Mouse (Mus musculus): Measurements from ENCODE around the gene Slc10a7. TPM values are rescaled to one million over a fixed set of nuclear protein-coding genes. Genes with fewer than 3 reads are reported as not detected.

Gene Slc10a7
- polyA plus RNA-seq, 2 experiments, result 13.1 to 20.9 TPM

DNA sequence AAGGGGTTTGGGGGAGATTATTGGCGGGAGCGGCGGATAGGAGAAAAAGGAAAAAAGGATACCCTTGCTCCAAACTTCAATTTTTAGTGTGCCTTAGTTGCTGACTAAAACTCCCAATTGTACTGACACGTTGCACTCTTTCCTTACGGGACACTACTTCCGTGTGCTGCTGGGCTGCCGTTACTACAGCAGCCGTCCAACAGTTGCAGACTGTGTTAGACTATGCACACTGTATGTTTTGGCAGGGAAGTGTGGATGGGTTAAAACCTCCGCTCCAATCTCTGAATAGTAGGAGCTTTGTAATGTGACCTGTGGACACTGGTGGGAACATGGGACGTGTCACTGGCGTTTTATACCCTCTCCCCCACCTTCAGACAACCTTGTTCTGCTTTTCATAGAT is 948 bp downstream of the Slc10a7 start:
- Histone ChIP-seq H3K9me3 (ENCODE audit: control insufficient read depth, low read length) (no peaks in the 10 kb centered on the region), H3K4me3 (replicated peaks; ENCODE audit: low read length) (peak overlapping the region; percentile 93), H3K4me2 (replicated peaks; ENCODE audit: low read depth, low read length, severe bottlenecking) (peak overlapping the region; percentile 82), H3K36me3 (ENCODE audit: control insufficient read depth, insufficient read depth, low read length) (peaks cover 7% of the 10 kb centered on the region), H3K4me1 (ENCODE audit: control insufficient read depth, insufficient read depth, low read length) (peaks cover 15% of the 10 kb centered on the region), H3K9ac (ENCODE audit: low read depth, low read length, severe bottlenecking) (peak overlapping the region; percentile 99), H3K27ac (replicated peaks; ENCODE audit: low read depth, low read length) (peak overlapping the region; percentile 92), H3K27me3 (ENCODE audit: control insufficient read depth, insufficient read depth, low read length) (no peaks in the 10 kb centered on the region)
- DNase-seq (ENCODE audit: low spot score) (peak; percentile 58), ATAC-seq (ENCODE audit: low FRiP score, low read depth) (no peak)
- 0% methylated on average over 11 of the region's 11 CpGs for WGBS
- TF ChIP-seq POLR2A (IDR thresholded peaks at IDR 0.05; ENCODE audit: borderline replicate concordance, extremely low read depth, insufficient read depth, insufficient read length), result no peak

DNA sequence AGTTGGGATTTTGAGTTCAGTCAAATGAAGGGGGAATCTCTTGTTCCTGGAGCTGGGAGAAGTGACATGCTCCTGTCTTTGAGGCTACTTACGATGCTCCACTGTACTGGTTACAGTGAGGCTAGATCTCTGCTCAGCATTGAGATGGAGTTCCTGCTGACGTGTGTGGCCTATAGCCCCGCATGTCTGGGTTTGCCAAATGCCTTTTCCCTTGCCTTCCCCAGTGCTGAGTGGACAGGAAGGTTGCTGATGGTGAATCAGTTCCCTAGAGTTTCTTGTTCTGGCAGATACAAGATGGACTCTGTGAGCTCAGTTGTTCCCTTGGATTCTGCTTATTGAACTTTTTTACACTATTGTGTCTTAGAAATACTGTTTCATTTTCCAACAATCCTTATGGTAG is 1.8 kb downstream of the Slc10a7 start:
- ATAC-seq (ENCODE audit: low FRiP score, low read depth) (no peak), DNase-seq (ENCODE audit: low spot score) (no peak)
- Histone ChIP-seq H3K9ac (ENCODE audit: low read depth, low read length, severe bottlenecking) (no peak overlapping the region), H3K4me2 (replicated peaks; ENCODE audit: low read depth, low read length, severe bottlenecking) (no peak overlapping the region), H3K4me3 (replicated peaks; ENCODE audit: low read length) (no peak overlapping the region), H3K36me3 (ENCODE audit: control insufficient read depth, insufficient read depth, low read length) (peaks cover 13% of the 10 kb centered on the region), H3K27me3 (ENCODE audit: control insufficient read depth, insufficient read depth, low read length) (no peaks in the 10 kb centered on the region), H3K4me1 (ENCODE audit: control insufficient read depth, insufficient read depth, low read length) (peaks cover 15% of the 10 kb centered on the region), H3K9me3 (ENCODE audit: control insufficient read depth, low read length) (no peaks in the 10 kb centered on the region), H3K27ac (replicated peaks; ENCODE audit: low read depth, low read length) (no peak overlapping the region)
- WGBS, result 69% methylated on average over 3 of the region's 3 CpGs
- TF ChIP-seq POLR2A (IDR thresholded peaks at IDR 0.05; ENCODE audit: borderline replicate concordance, extremely low read depth, insufficient read depth, insufficient read length), result no peak

DNA sequence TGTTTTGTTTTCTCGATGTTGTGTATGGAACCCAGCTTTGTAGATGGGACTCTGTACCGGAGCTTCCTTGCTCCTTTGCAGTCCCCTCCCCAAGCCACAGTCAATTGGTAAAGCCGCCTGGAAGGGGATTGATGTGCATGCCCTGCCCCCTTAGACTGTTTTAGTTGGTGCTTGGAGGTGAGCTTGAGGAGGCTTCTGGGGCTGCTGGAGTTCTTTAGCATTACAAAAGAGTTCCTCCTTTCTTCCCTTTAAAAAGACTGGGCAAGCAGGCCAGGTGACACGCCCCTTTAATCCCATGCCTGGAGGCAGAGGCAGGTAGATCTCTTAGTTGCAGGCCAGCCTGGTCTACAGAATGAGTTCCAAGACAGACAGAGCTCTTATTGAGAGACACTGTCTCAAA is 4.0 kb downstream of the Slc10a7 start:
- WGBS, result 88% methylated on average over 4 of the region's 4 CpGs
- Histone ChIP-seq H3K36me3 (ENCODE audit: control insufficient read depth, insufficient read depth, low read length) (peaks cover 25% of the 10 kb centered on the region; the same call in 1 of the 2 replicates), H3K4me1 (ENCODE audit: control insufficient read depth, insufficient read depth, low read length) (peaks cover 8% of the 10 kb centered on the region), H3K4me2 (replicated peaks; ENCODE audit: low read depth, low read length, severe bottlenecking) (no peak overlapping the region), H3K4me3 (replicated peaks; ENCODE audit: low read length) (no peak overlapping the region), H3K9me3 (ENCODE audit: control insufficient read depth, low read length) (no peaks in the 10 kb centered on the region), H3K27me3 (ENCODE audit: control insufficient read depth, insufficient read depth, low read length) (no peaks in the 10 kb centered on the region), H3K27ac (replicated peaks; ENCODE audit: low read depth, low read length) (no peak overlapping the region), H3K9ac (ENCODE audit: low read depth, low read length, severe bottlenecking) (no peak overlapping the region)
- ATAC-seq (ENCODE audit: low FRiP score, low read depth) (no peak), DNase-seq (ENCODE audit: low spot score) (no peak)
- TF ChIP-seq POLR2A (IDR thresholded peaks at IDR 0.05; ENCODE audit: borderline replicate concordance, extremely low read depth, insufficient read depth, insufficient read length), result no peak

DNA sequence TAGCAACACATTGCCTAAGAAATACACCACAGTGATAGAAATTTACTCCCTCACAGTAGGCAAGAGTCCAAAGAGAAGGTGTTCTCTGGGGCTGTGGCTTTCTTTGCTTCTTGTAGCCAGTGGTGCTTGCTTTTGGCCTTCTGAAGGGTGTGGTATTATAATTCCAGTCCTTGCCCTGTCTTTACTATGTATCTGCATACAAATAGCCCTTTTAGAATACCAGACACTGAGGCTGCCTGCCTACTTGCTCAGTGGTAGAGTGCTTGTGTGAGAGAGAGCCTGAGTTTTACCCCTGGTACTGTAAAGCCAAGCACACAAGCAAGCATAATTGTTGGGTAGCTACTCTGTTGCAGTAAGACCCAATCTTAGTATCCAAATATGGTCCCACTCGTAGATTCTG is 5.6 kb downstream of the Slc10a7 start:
- no peak for ATAC-seq (ENCODE audit: low FRiP score, low read depth)

DNA sequence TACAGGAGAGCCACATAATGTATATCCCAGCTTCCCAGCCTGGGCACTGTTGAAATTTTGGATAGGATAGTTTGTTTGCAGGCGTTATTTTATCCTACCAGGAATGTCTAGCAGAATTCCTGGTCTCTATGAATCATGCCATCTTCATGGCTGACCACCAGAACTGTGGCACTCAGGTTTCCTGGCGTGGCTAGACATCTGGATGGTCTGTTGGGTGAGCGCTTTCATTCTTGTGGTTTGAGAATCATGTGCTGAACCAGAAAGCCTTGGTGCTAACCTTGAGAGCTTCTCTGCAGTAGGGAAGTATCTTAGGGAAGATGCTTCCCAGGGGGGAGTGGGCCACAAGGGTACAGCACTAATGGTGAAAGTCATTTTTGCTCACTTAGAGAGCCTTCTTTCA is 6.0 kb downstream of the Slc10a7 start:
- ATAC-seq (ENCODE audit: low FRiP score, low read depth), result no peak
- 90% methylated on average over 3 of the region's 3 CpGs for WGBS
- no peak overlapping the region for H3K4me2 ChIP-seq (replicated peaks; ENCODE audit: low read depth, low read length, severe bottlenecking)
- DNase-seq (ENCODE audit: low spot score), result no peak
- no peak overlapping the region for H3K4me3 ChIP-seq (replicated peaks; ENCODE audit: low read length)
- peaks cover 30% of the 10 kb centered on the region; the same call in 1 of the 2 replicates for H3K36me3 ChIP-seq (ENCODE audit: control insufficient read depth, insufficient read depth, low read length)
- TF ChIP-seq POLR2A (IDR thresholded peaks at IDR 0.05; ENCODE audit: borderline replicate concordance, extremely low read depth, insufficient read depth, insufficient read length), result no peak
- H3K27ac ChIP-seq (replicated peaks; ENCODE audit: low read depth, low read length), result no peak overlapping the region
- no peaks in the 10 kb centered on the region for H3K27me3 ChIP-seq (ENCODE audit: control insufficient read depth, insufficient read depth, low read length)
- no peak overlapping the region for H3K9ac ChIP-seq (ENCODE audit: low read depth, low read length, severe bottlenecking)
- peaks cover 7% of the 10 kb centered on the region for H3K4me1 ChIP-seq (ENCODE audit: control insufficient read depth, insufficient read depth, low read length)
- no peaks in the 10 kb centered on the region for H3K9me3 ChIP-seq (ENCODE audit: control insufficient read depth, low read length)

More for the DNA sequence above, 5.6 kb downstream of the Slc10a7 start:
- H3K9me3 ChIP-seq (ENCODE audit: control insufficient read depth, low read length), result no peaks in the 10 kb centered on the region
- DNase-seq (ENCODE audit: low spot score), result no peak
- no peak overlapping the region for H3K4me2 ChIP-seq (replicated peaks; ENCODE audit: low read depth, low read length, severe bottlenecking)
- no peak overlapping the region for H3K4me3 ChIP-seq (replicated peaks; ENCODE audit: low read length)
- H3K27me3 ChIP-seq (ENCODE audit: control insufficient read depth, insufficient read depth, low read length), result no peaks in the 10 kb centered on the region
- peaks cover 27% of the 10 kb centered on the region; the same call in 1 of the 2 replicates for H3K36me3 ChIP-seq (ENCODE audit: control insufficient read depth, insufficient read depth, low read length)
- no peak overlapping the region for H3K9ac ChIP-seq (ENCODE audit: low read depth, low read length, severe bottlenecking)
- TF ChIP-seq POLR2A (IDR thresholded peaks at IDR 0.05; ENCODE audit: borderline replicate concordance, extremely low read depth, insufficient read depth, insufficient read length), result no peak
- WGBS, result 96% methylated on average over 1 of the region's 1 CpGs
- peaks cover 8% of the 10 kb centered on the region for H3K4me1 ChIP-seq (ENCODE audit: control insufficient read depth, insufficient read depth, low read length)
- no peak overlapping the region for H3K27ac ChIP-seq (replicated peaks; ENCODE audit: low read depth, low read length)

DNA sequence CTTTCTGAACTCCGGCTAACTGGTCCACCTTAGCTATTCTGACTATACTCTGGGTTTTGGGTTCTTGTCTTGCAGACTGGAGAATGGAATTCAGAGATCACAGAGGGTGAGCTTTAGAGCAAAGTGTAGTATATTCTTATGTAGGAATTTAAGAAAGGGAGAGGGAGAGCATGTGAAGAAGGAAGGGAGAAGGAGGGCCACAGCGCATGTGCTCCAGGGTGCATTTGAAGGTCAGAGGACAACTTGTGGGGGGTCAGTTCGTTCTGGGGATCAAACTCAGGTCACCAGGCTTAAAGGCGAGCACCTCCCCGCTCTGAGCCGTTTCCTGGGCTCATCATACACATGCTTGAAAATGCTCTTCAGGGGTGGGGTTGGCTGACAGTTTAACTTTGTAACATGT is 24.8 kb downstream of the Slc10a7 start:
- H3K36me3 ChIP-seq (ENCODE audit: control insufficient read depth, insufficient read depth, low read length), result peaks cover 46% of the 10 kb centered on the region
- no peak overlapping the region for H3K4me3 ChIP-seq (replicated peaks; ENCODE audit: low read length)

More for the DNA sequence above, 24.8 kb downstream of the Slc10a7 start:
- Histone ChIP-seq H3K9ac (ENCODE audit: low read depth, low read length, severe bottlenecking) (no peak overlapping the region), H3K4me1 (ENCODE audit: control insufficient read depth, insufficient read depth, low read length) (no peaks in the 10 kb centered on the region), H3K9me3 (ENCODE audit: control insufficient read depth, low read length) (no peaks in the 10 kb centered on the region), H3K27me3 (ENCODE audit: control insufficient read depth, insufficient read depth, low read length) (no peaks in the 10 kb centered on the region), H3K27ac (replicated peaks; ENCODE audit: low read depth, low read length) (no peak overlapping the region), H3K4me2 (replicated peaks; ENCODE audit: low read depth, low read length, severe bottlenecking) (no peak overlapping the region)
- DNase-seq (ENCODE audit: low spot score) (no peak), ATAC-seq (ENCODE audit: low FRiP score, low read depth) (no peak)
- 82% methylated on average over 6 of the region's 6 CpGs for WGBS
- no peak for TF ChIP-seq POLR2A (IDR thresholded peaks at IDR 0.05; ENCODE audit: borderline replicate concordance, extremely low read depth, insufficient read depth, insufficient read length)

Data from limb, embryonic 14.5 days (tissue).